In genomic region chr11:72025843-72026242, GRCm38 (mm10) we compare ENCODE assay signal across 9 mouse cellular contexts. TPM values are rescaled to one million over a fixed set of nuclear protein-coding genes. Genes with fewer than 3 reads are reported as not detected.
DNase-seq lines count a peak whose midpoint lies in the region; ATAC-seq and TF ChIP-seq lines count a peak whose summit lies in the region.
"Had no signal": no experiment of that assay in that cellular context is flagged by ENCODE, and none has a peak within 500 bp of the region (broad histone marks: within the 10 kb centered on the region; RNA-seq: fewer than 3 reads in every experiment).

No protein-coding gene starts in this region.

- in situ Hi-C loops in CH12.LX (cut with MboI; ENCODE audit: low pct_ligation_motif_present, low pct_unique_long_range_greater_than_20kb, low sequenced_read_pairs): loop anchor here (10.0 to 25.0 kb wide), 2 partner anchors 351 to 464 kb away; no protein-coding TSS in a partner anchor

- TF ChIP-seq RAD21 in CH12.LX (IDR thresholded peaks at IDR 0.05; ENCODE audit: low read depth, low read length): peak; percentile 38

- no peak for TF ChIP-seq POLR2A in CH12.LX (IDR thresholded peaks at IDR 0.05; ENCODE audit: low read depth, low read length)

- TF ChIP-seq EP300 in CH12.LX (IDR thresholded peaks at IDR 0.05; ENCODE audit: low read length): no peak

- peak; percentile 64 for ATAC-seq in megakaryocyte progenitor cell, adult 5-6 weeks (replicated peaks; ENCODE audit: poor library complexity)
- ATAC-seq in forebrain, embryonic 13.5 days: no peak
- ATAC-seq: midbrain, embryonic 13.5 days had no signal

- no peak overlapping the region for H3K4me2 ChIP-seq in CH12.LX (ENCODE audit: insufficient read depth, low read depth, poor library complexity, severe bottlenecking)
- H3K4me2 ChIP-seq in forebrain, embryonic 13.5 days: no peak overlapping the region
- H3K4me2 ChIP-seq: midbrain, embryonic 13.5 days had no signal

- H3K9me3 ChIP-seq in CH12.LX (replicated peaks; ENCODE audit: low read length): no peaks in the 10 kb centered on the region
- no peaks in the 10 kb centered on the region for H3K9me3 ChIP-seq in forebrain, embryonic 13.5 days (replicated peaks)
- H3K9me3 ChIP-seq: midbrain, embryonic 13.5 days had no signal

- H3K79me2 ChIP-seq in CH12.LX (replicated peaks; ENCODE audit: control insufficient read depth, extremely low read depth, insufficient read depth, poor library complexity, severe bottlenecking): no peaks in the 10 kb centered on the region

- H3K4me3 ChIP-seq in layer of hippocampus, adult 2 months: no peak overlapping the region
- no peak overlapping the region for H3K4me3 ChIP-seq in CH12.LX (replicated peaks in 1 of 3; ENCODE audit: low read depth in 2 of 3, low read length in 2 of 3, poor library complexity in 1 of 3)
- no peak overlapping the region for H3K4me3 ChIP-seq in forebrain, embryonic 13.5 days
- H3K4me3 ChIP-seq: midbrain, embryonic 13.5 days had no signal

- H3K9ac ChIP-seq in CH12.LX (ENCODE audit: insufficient read depth, low read depth): no peak overlapping the region
- H3K9ac ChIP-seq in forebrain, embryonic 13.5 days: no peak overlapping the region
- H3K9ac ChIP-seq: midbrain, embryonic 13.5 days had no signal

- TF ChIP-seq CTCF in layer of hippocampus, adult 2 months (conservative IDR thresholded peaks at IDR 0.05): peak; percentile 74
- peak; percentile 81 to 88 for TF ChIP-seq CTCF in CH12.LX (conservative IDR thresholded peaks at IDR 0.05 in 1 of 2, IDR thresholded peaks at IDR 0.05 in 1 of 2; ENCODE audit: low read depth in 2 of 2, low read length in 2 of 2)

- no peaks in the 10 kb centered on the region for H3K36me3 ChIP-seq in CH12.LX (replicated peaks in 1 of 2; ENCODE audit: control insufficient read depth in 1 of 2, insufficient read depth in 1 of 2, low read length in 1 of 2)
- H3K36me3 ChIP-seq in forebrain, embryonic 13.5 days (ENCODE audit: poor library complexity, severe bottlenecking): no peaks in the 10 kb centered on the region
- H3K36me3 ChIP-seq: midbrain, embryonic 13.5 days had no signal

- DNase-seq in layer of hippocampus, adult 2 months (ENCODE audit: low spot score in 2 of 2): no peak
- DNase-seq in layer of hippocampus, postnatal 14 days (ENCODE audit: low spot score in 2 of 2): no peak
- DNase-seq in CH12.LX (ENCODE audit: extremely low read depth): peak; percentile 80
- DNase-seq in brain, adult 2 months (ENCODE audit: low read depth, low spot score): peak; percentile 72
- DNase-seq in Muller cell, postnatal 12 days (ENCODE audit: inconsistent ontology term): no peak
- DNase-seq in layer of hippocampus, postnatal 25 days (ENCODE audit: extremely low spot score in 1 of 2, low spot score in 1 of 2): no peak

- H3K27ac ChIP-seq in layer of hippocampus, adult 2 months: no peak overlapping the region
- H3K27ac ChIP-seq in CH12.LX (ENCODE audit: insufficient read depth, low read depth): no peak overlapping the region
- H3K27ac ChIP-seq in forebrain, embryonic 13.5 days: no peak overlapping the region
- H3K27ac ChIP-seq: midbrain, embryonic 13.5 days had no signal

- H3K27me3 ChIP-seq in CH12.LX (replicated peaks): peaks cover 6% of the 10 kb centered on the region
- H3K27me3 ChIP-seq in forebrain, embryonic 13.5 days: peaks cover 17% of the 10 kb centered on the region

- 43% methylated on average over 5 of the region's 5 CpGs for WGBS in forebrain, embryonic 13.5 days

- peaks cover 17 to 43% of the 10 kb centered on the region in 2 experiments for H3K4me1 ChIP-seq in CH12.LX (ENCODE audit: control insufficient read depth in 1 of 2, insufficient read depth in 2 of 2)
- peaks cover 11% of the 10 kb centered on the region; the same call in 1 of the 2 replicates for H3K4me1 ChIP-seq in forebrain, embryonic 13.5 days

- dilution Hi-C loops in CH12.LX (cut with MboI; ENCODE audit: extremely low pct_ligation_motif_present, extremely low pct_unique_long_range_greater_than_20kb, low sequenced_read_pairs): no loop called here

TF ChIP-seq in CH12.LX, 34 proteins besides CTCF, POLR2A, EP300 and RAD21:
- TF ChIP-seq CHD2 (IDR thresholded peaks at IDR 0.05; ENCODE audit: low read length): no peak
- TF ChIP-seq SMC3 (IDR thresholded peaks at IDR 0.05; ENCODE audit: low read depth, low read length): peak; percentile 53

RNA-seq across cellular contexts. Expression of gene Aipl1, which starts 11.5 kb away (rescaled TPM):
- total RNA-seq in layer of hippocampus, adult 2 months (2021): not detected
- under 1 TPM in 1 of 2 experiments, not detected in 1; 0.14 TPM for total RNA-seq in layer of hippocampus, postnatal 14 days (2021)
- 0.29 and 0.93 TPM in 2 replicates for total RNA-seq in CH12.LX (2012; rRNA removed)
- 0.81 and 0.90 TPM in 2 replicates for total RNA-seq in CH12.LX (2014; rRNA removed)
- polyA plus RNA-seq in CH12.LX (2012; ENCODE audit: insufficient read length, low read depth): 0.71 and 1.0 TPM in 2 replicates
- total RNA-seq in megakaryocyte progenitor cell, adult 5-6 weeks (2015): 0.15 TPM in 1 of 2 replicates, not detected in the other
- 0.20 and 0.54 TPM in 2 replicates for total RNA-seq in megakaryocyte progenitor cell, adult 5-6 weeks (2017)
- total RNA-seq in layer of hippocampus, postnatal 25 days (2021): not detected
- 0.23 and 0.31 TPM in 2 replicates for polyA plus RNA-seq in forebrain, embryonic 13.5 days (2015; fragmentation: Nextera tagmentation; extraction: Ambion mirVana)

RNA-seq across cellular contexts. Expression of gene Pimreg, which starts 16.0 kb away (rescaled TPM):
- total RNA-seq in layer of hippocampus, adult 2 months (2021): under 1 TPM; 0.90 to 0.93 TPM
- 1 to 10 TPM; 2.4 to 3.0 TPM for total RNA-seq in layer of hippocampus, postnatal 14 days (2021)
- total RNA-seq in CH12.LX (2012; rRNA removed) (22.4 and 26.4 TPM in 2 replicates), CH12.LX (2014; rRNA removed) (49.5 and 52.7 TPM in 2 replicates)
- polyA plus RNA-seq in CH12.LX (2012; ENCODE audit: insufficient read length, low read depth): 27.9 and 28.9 TPM in 2 replicates
- total RNA-seq in megakaryocyte progenitor cell, adult 5-6 weeks (2015): 20.4 and 21.5 TPM in 2 replicates
- 13.7 and 14.3 TPM in 2 replicates for total RNA-seq in megakaryocyte progenitor cell, adult 5-6 weeks (2017)
- under 1 TPM; 0.40 to 0.89 TPM for total RNA-seq in layer of hippocampus, postnatal 25 days (2021)
- polyA plus RNA-seq in forebrain, embryonic 13.5 days (2015; fragmentation: Nextera tagmentation; extraction: Ambion mirVana): 155 and 171 TPM in 2 replicates

Comparison
In these comparisons a context has a peak if more than half of its experiments do, and no peak if none do; other contexts are left out.
1. DNase-seq: peak in CH12.LX (single experiment) and brain, adult 2 months (single experiment); none in layer of hippocampus, adult 2 months (0 of 2), layer of hippocampus, postnatal 14 days (0 of 2), Muller cell, postnatal 12 days (single experiment) and layer of hippocampus, postnatal 25 days (0 of 2).